Comparison of ENCODE assay signal across 9 mouse cellular contexts in genomic region chr15:103300560-103300959, GRCm38 (mm10). TPM values are rescaled to one million over a fixed set of nuclear protein-coding genes. Genes with fewer than 3 reads are reported as not detected.
DNase-seq lines count a peak whose midpoint lies in the region; ATAC-seq lines count a peak whose summit lies in the region.
"Had no signal": no experiment of that assay in that cellular context is flagged by ENCODE, and none has a peak within 500 bp of the region (broad histone marks: within the 10 kb centered on the region; RNA-seq: fewer than 3 reads in every experiment).

No protein-coding gene starts in this region.

- H3K27me3 ChIP-seq in kidney, embryonic 16.5 days (ENCODE audit: insufficient read depth, low read length): no peaks in the 10 kb centered on the region
- H3K27me3 ChIP-seq in embryonic facial prominence, embryonic 15.5 days: no peaks in the 10 kb centered on the region
- no peaks in the 10 kb centered on the region for H3K27me3 ChIP-seq in intestine, embryonic 15.5 days (replicated peaks)
- H3K27me3 ChIP-seq in neural tube, embryonic 13.5 days: no peaks in the 10 kb centered on the region

- 13% methylated on average over 2 of the region's 2 CpGs for WGBS in kidney, embryonic 16.5 days
- WGBS in embryonic facial prominence, embryonic 15.5 days: 15% methylated on average over 2 of the region's 2 CpGs
- 28% methylated on average over 2 of the region's 2 CpGs for WGBS in intestine, embryonic 15.5 days
- WGBS in neural tube, embryonic 13.5 days: 7% methylated on average over 2 of the region's 2 CpGs

- peak overlapping the region; percentile 33 for H3K9ac ChIP-seq in kidney, embryonic 16.5 days (replicated peaks; ENCODE audit: low read length)
- H3K9ac ChIP-seq in embryonic facial prominence, embryonic 15.5 days: no peak overlapping the region
- H3K9ac ChIP-seq in intestine, embryonic 15.5 days: no peak overlapping the region; the same call in 1 of the 2 replicates
- H3K9ac ChIP-seq in neural tube, embryonic 13.5 days: peak overlapping the region; percentile 79

- peak overlapping the region; percentile 42 for H3K4me2 ChIP-seq in kidney, embryonic 16.5 days (replicated peaks; ENCODE audit: low read depth, low read length)
- H3K4me2 ChIP-seq in embryonic facial prominence, embryonic 15.5 days (replicated peaks): peak overlapping the region; percentile 38
- peak overlapping the region; percentile 36; the same call in 1 of the 2 replicates for H3K4me2 ChIP-seq in intestine, embryonic 15.5 days (replicated peaks)
- H3K4me2 ChIP-seq in neural tube, embryonic 13.5 days: peak overlapping the region; percentile 51

- peaks cover 90% of the 10 kb centered on the region for H3K4me1 ChIP-seq in kidney, embryonic 16.5 days (ENCODE audit: insufficient read depth, low read length)
- H3K4me1 ChIP-seq in embryonic facial prominence, embryonic 15.5 days: peaks cover 85% of the 10 kb centered on the region
- peaks cover 59% of the 10 kb centered on the region for H3K4me1 ChIP-seq in intestine, embryonic 15.5 days (replicated peaks)
- H3K4me1 ChIP-seq in neural tube, embryonic 13.5 days (replicated peaks): peaks cover 94% of the 10 kb centered on the region

- peak overlapping the region; percentile 89 for H3K27ac ChIP-seq in kidney, embryonic 16.5 days (ENCODE audit: low read length)
- peak overlapping the region; percentile 95 for H3K27ac ChIP-seq in embryonic facial prominence, embryonic 15.5 days (replicated peaks)
- peak overlapping the region; percentile 79 for H3K27ac ChIP-seq in intestine, embryonic 15.5 days
- H3K27ac ChIP-seq in neural tube, embryonic 13.5 days (replicated peaks): peak overlapping the region; percentile 99

- H3K36me3 ChIP-seq in kidney, embryonic 16.5 days (ENCODE audit: insufficient read depth, low read length): peaks cover 6% of the 10 kb centered on the region; the same call in 1 of the 2 replicates
- H3K36me3 ChIP-seq in embryonic facial prominence, embryonic 15.5 days: peaks cover 18% of the 10 kb centered on the region; the same call in 1 of the 2 replicates
- peaks cover 16% of the 10 kb centered on the region for H3K36me3 ChIP-seq in intestine, embryonic 15.5 days
- no peaks in the 10 kb centered on the region; the same call in 1 of the 2 replicates for H3K36me3 ChIP-seq in neural tube, embryonic 13.5 days

- no peaks in the 10 kb centered on the region for H3K9me3 ChIP-seq in kidney, embryonic 16.5 days (ENCODE audit: low read length)
- H3K9me3 ChIP-seq in embryonic facial prominence, embryonic 15.5 days (replicated peaks): no peaks in the 10 kb centered on the region
- no peaks in the 10 kb centered on the region for H3K9me3 ChIP-seq in intestine, embryonic 15.5 days
- no peaks in the 10 kb centered on the region for H3K9me3 ChIP-seq in neural tube, embryonic 13.5 days

- H3K4me3 ChIP-seq in kidney, embryonic 16.5 days (ENCODE audit: low read length): peak overlapping the region; percentile 3; the same call in 1 of the 2 replicates
- no peak overlapping the region for H3K4me3 ChIP-seq in embryonic facial prominence, embryonic 15.5 days (replicated peaks)
- H3K4me3 ChIP-seq in intestine, embryonic 15.5 days (replicated peaks): no peak overlapping the region
- H3K4me3 ChIP-seq in neural tube, embryonic 13.5 days: peak overlapping the region; percentile 17

- no peak for DNase-seq in kidney, adult 8-10 months
- no peak for DNase-seq in frontal cortex, postnatal 14 days (ENCODE audit: low spot score in 2 of 2)
- no peak for DNase-seq in testis, postnatal 14 days (ENCODE audit: low spot score)
- DNase-seq in kidney, postnatal 25 days: no peak
- DNase-seq: kidney, adult 9 months had no signal

- no peak for ATAC-seq in kidney, embryonic 16.5 days (ENCODE audit: low FRiP score, low TSS enrichment)
- no peak for ATAC-seq in embryonic facial prominence, embryonic 15.5 days (ENCODE audit: insufficient number of reproducible peaks, low FRiP score, low TSS enrichment, low read depth)
- ATAC-seq in intestine, embryonic 15.5 days: no peak
- peak; percentile 3 for ATAC-seq in neural tube, embryonic 13.5 days (ENCODE audit: low read depth)

RNA-seq across cellular contexts. Expression of gene Gpr84, which starts 9.9 kb away (rescaled TPM):
- polyA plus RNA-seq in kidney, embryonic 16.5 days (2015; fragmentation: Nextera tagmentation; extraction: Ambion mirVana): 0.30 and 0.67 TPM in 2 replicates
- polyA plus RNA-seq in embryonic facial prominence, embryonic 15.5 days (2015; fragmentation: Nextera tagmentation; extraction: Ambion mirVana): 0.50 and 0.73 TPM in 2 replicates
- 0.20 and 0.29 TPM in 2 replicates for polyA plus RNA-seq in intestine, embryonic 15.5 days (2015; fragmentation: Nextera tagmentation; extraction: Ambion mirVana)
- polyA plus RNA-seq in neural tube, embryonic 13.5 days (2015; fragmentation: Nextera tagmentation; extraction: Ambion mirVana): 0.57 and 0.62 TPM in 2 replicates

RNA-seq across cellular contexts. Expression of gene Copz1, which starts 28.0 kb away (rescaled TPM):
- 324 and 333 TPM in 2 replicates for polyA plus RNA-seq in kidney, embryonic 16.5 days (2015; fragmentation: Nextera tagmentation; extraction: Ambion mirVana)
- 264 and 279 TPM in 2 replicates for polyA plus RNA-seq in embryonic facial prominence, embryonic 15.5 days (2015; fragmentation: Nextera tagmentation; extraction: Ambion mirVana)
- 259 and 262 TPM in 2 replicates for polyA plus RNA-seq in intestine, embryonic 15.5 days (2015; fragmentation: Nextera tagmentation; extraction: Ambion mirVana)
- polyA plus RNA-seq in neural tube, embryonic 13.5 days (2015; fragmentation: Nextera tagmentation; extraction: Ambion mirVana): 214 and 224 TPM in 2 replicates

RNA-seq across cellular contexts. Expression of gene Zfp385a, which starts 39.3 kb away (rescaled TPM):
- polyA plus RNA-seq in kidney, embryonic 16.5 days (2015; fragmentation: Nextera tagmentation; extraction: Ambion mirVana): 12.4 and 14.4 TPM in 2 replicates
- polyA plus RNA-seq in embryonic facial prominence, embryonic 15.5 days (2015; fragmentation: Nextera tagmentation; extraction: Ambion mirVana): 16.1 and 18.9 TPM in 2 replicates
- 5.6 TPM in 2 replicates for polyA plus RNA-seq in intestine, embryonic 15.5 days (2015; fragmentation: Nextera tagmentation; extraction: Ambion mirVana)
- polyA plus RNA-seq in neural tube, embryonic 13.5 days (2015; fragmentation: Nextera tagmentation; extraction: Ambion mirVana): 17.1 and 18.4 TPM in 2 replicates

RNA-seq across cellular contexts. Expression of gene Nfe2, which starts 42.4 kb away (rescaled TPM):
- polyA plus RNA-seq in kidney, embryonic 16.5 days (2015; fragmentation: Nextera tagmentation; extraction: Ambion mirVana): 3.8 and 4.2 TPM in 2 replicates
- polyA plus RNA-seq in embryonic facial prominence, embryonic 15.5 days (2015; fragmentation: Nextera tagmentation; extraction: Ambion mirVana): 2.0 and 2.3 TPM in 2 replicates
- polyA plus RNA-seq in intestine, embryonic 15.5 days (2015; fragmentation: Nextera tagmentation; extraction: Ambion mirVana): 3.5 and 4.9 TPM in 2 replicates
- 1.3 and 1.9 TPM in 2 replicates for polyA plus RNA-seq in neural tube, embryonic 13.5 days (2015; fragmentation: Nextera tagmentation; extraction: Ambion mirVana)

Comparison
In these comparisons a context has a peak if more than half of its experiments do, and no peak if none do; other contexts are left out.
1. H3K4me3 ChIP-seq: peak in kidney, embryonic 16.5 days (single experiment) and neural tube, embryonic 13.5 days (single experiment); none in embryonic facial prominence, embryonic 15.5 days (single experiment) and intestine, embryonic 15.5 days (single experiment).
2. H3K9ac ChIP-seq: peak in kidney, embryonic 16.5 days (single experiment) and neural tube, embryonic 13.5 days (single experiment); none in embryonic facial prominence, embryonic 15.5 days (single experiment) and intestine, embryonic 15.5 days (single experiment).
3. Peak in every context shown above with its lines, with median percentiles within 50 percentile points of each other: H3K27ac ChIP-seq and H3K4me2 ChIP-seq.